Mouse (Mus musculus) hindbrain, embryonic 10.5 days (tissue): ENCODE measurements at regions not wholly inside any gene's neighbourhood (a gene's known extent, or its start where the extent isn't known, plus 50 kb on each side); places are given as distances from the start of the nearest gene placed in this dataset.

Source experiments
- DNase-seq: peaks from one replicate; pipeline ENCODE4 v3.0.0-alpha.2; 2017; ENCODE audit warnings: low spot score
- H3K27ac ChIP-seq: fragments of 300-500 bp; sonication (generic); 2 replicates; pipeline ENCODE4 v1.5.1; 2016; ENCODE audit warnings: mild to moderate bottlenecking, moderate library complexity
- H3K27me3 ChIP-seq: fragments of 300-500 bp; sonication (generic); 2 replicates; pipeline ENCODE4 v1.6.1; 2016; ENCODE audit warnings: mild to moderate bottlenecking; ENCODE audit not compliant: poor library complexity, insufficient read depth, severe bottlenecking
- H3K36me3 ChIP-seq: fragments of 300-500 bp; sonication (generic); 2 replicates; pipeline ENCODE4 v1.6.1; 2016; ENCODE audit warnings: mild to moderate bottlenecking, moderate library complexity
- H3K4me1 ChIP-seq: fragments of 300-500 bp; sonication (generic); replicated peaks from 2 replicates; pipeline ENCODE4 v1.6.1; 2016; ENCODE audit warnings: mild to moderate bottlenecking
- H3K4me3 ChIP-seq: fragments of 300-500 bp; sonication (generic); 2 replicates; pipeline ENCODE4 v1.5.1; 2016; ENCODE audit warnings: mild to moderate bottlenecking, moderate library complexity
- H3K9me3 ChIP-seq: fragments of 300-500 bp; sonication (generic); 2 replicates; pipeline ENCODE4 v1.6.1; 2016; ENCODE audit warnings: mild to moderate bottlenecking, moderate library complexity
- WGBS: fragments of 180-500 bp; shearing (Covaris S2); methylation state at CpG from one replicate; pipeline ENCODE4 v1.1.7; 2016; 5-methylcytosine and 5-hydroxymethylcytosine counted together

DNA sequence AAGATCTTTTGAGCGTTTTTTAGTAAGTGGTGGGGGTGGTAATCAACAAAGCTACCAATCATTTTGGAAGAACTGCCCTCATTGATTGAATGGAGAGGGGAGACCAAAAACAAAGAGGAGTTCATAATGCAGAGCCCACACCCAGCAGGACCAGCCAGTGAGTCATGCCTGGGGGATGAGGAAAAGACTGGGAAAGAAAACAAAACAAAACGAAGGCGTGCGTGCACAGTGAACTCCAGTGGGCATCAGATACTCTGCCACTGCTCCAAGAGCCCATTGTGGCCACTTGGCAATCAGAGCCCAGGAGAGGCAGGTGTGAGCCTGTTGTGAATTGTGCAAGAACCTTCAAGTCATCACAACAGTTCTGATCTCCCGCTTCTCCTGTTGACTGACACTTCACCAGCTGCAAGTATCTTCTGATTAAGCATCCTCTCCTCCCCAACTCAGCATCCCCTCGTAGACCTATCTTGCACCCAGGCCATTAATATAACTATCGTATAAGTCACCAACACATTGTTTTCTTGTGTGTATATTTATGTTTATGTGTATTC, 351.1 kb upstream of the Trib2 start:
- no peak for DNase-seq
- 73% methylated on average over 7 of the region's 7 CpGs for WGBS
- no peak overlapping the region for H3K27ac ChIP-seq

DNA sequence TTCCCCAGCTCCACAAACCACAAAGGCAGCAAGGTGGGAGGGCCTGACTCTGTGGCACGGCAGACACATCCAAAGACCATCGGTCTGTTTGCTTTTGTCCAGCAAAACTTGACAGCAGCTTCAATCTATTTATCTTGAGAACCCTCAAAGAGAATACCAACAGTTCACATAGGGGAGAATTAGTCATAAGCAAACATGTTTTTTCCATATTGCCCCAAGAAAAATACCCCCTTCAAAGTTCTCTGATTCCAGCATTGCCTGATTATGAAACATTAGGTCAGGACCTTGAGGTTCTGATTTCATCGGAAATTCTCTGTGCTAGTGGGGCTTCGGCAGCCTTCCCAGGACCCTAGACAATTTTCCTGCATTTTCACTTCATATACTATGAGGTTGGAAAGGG, 348.4 kb upstream of the Trib2 start:
- H3K27ac ChIP-seq, result no peak overlapping the region
- no peaks in the 10 kb centered on the region; the same call in 1 of the 2 replicates for H3K4me1 ChIP-seq
- no peak for DNase-seq
- H3K27me3 ChIP-seq, result no peaks in the 10 kb centered on the region
- H3K36me3 ChIP-seq, result no peaks in the 10 kb centered on the region
- no peaks in the 10 kb centered on the region for H3K9me3 ChIP-seq
- 81% methylated on average over 4 of the region's 4 CpGs for WGBS
- no peak overlapping the region for H3K4me3 ChIP-seq

More for the DNA sequence above, 351.1 kb upstream of the Trib2 start:
- no peaks in the 10 kb centered on the region; the same call in 1 of the 2 replicates for H3K4me1 ChIP-seq
- H3K4me3 ChIP-seq, result no peak overlapping the region
- H3K36me3 ChIP-seq, result no peaks in the 10 kb centered on the region
- H3K27me3 ChIP-seq, result no peaks in the 10 kb centered on the region
- H3K9me3 ChIP-seq, result no peaks in the 10 kb centered on the region

GRCm38 (mm10) chr12:16161947-16162346, 345.2 kb upstream of the Trib2 start:
- H3K27me3 ChIP-seq, result no peaks in the 10 kb centered on the region
- H3K9me3 ChIP-seq, result no peaks in the 10 kb centered on the region
- DNase-seq, result no peak
- 0 out of 2 replicates have a peak, but pooled peaks cover 5% of the 10 kb centered on the region for H3K4me1 ChIP-seq
- no peak overlapping the region for H3K4me3 ChIP-seq
- no peaks in the 10 kb centered on the region for H3K36me3 ChIP-seq
- no peak overlapping the region for H3K27ac ChIP-seq
- 79% methylated on average over 4 of the region's 4 CpGs for WGBS

DNA sequence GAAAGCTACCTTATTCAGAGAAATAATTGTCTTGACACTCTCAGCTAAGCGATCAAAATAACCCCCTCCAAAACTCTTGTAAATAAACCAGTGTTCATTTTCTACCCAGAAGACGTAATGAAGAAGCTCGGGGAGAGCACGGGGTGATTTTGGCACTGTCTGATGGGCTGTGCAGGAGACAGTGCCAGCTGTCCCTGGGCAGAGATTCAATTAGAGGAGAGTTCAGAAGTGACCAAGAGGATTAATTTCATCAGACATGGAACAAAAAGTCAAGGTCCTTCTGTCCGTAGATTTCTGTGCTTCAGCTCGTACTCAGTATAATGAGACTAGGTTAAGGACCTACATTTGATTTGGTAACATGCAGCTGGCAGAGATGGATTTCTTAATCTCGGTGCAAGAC, 341.2 kb upstream of the Trib2 start:
- Histone ChIP-seq H3K27me3 (no peaks in the 10 kb centered on the region), H3K27ac (no peak overlapping the region), H3K9me3 (no peaks in the 10 kb centered on the region), H3K4me1 (peaks cover 16% of the 10 kb centered on the region), H3K4me3 (no peak overlapping the region), H3K36me3 (no peaks in the 10 kb centered on the region)
- WGBS, result 90% methylated on average over 7 of the region's 7 CpGs
- no peak for DNase-seq

DNA sequence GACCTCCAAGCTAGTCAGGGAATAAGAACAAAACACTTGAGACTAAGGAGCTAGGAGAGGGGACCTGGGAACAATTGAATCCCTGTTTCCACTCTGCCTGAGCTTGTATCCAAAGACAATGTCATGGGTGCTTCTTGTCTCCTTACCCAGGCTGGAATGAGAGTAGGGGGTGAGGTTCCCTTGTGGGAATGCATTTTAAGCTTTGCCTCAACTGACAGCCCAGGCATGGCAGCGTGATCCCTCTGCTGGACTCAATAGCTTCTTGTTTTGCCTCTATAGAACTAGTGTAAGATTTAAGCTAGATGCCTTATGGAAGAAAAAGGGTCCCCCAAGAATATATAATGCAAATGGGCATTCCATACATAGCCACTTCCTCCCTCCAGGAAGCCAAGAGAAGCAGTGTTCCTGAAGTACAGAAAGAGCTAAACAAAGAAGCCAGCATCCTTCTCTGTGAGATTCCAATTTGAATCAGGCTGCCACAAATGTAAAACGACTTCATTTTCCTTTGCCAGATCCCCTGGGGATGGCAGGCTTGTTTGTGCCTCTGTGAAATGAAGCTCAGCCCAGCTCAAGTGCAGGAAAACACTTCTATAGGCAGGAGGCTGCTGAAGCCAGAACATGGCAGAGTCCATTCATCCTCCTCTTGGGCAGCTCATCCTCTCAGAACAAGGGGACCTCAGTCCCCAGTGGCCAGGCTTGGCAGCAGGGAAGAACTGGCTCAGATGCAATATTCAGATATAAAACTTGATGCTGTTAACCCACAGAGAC, 339.3 kb upstream of the Trib2 start:
- Histone ChIP-seq H3K36me3 (no peaks in the 10 kb centered on the region), H3K9me3 (no peaks in the 10 kb centered on the region), H3K27ac (peak overlapping the region; percentile 35; the same call in 1 of the 2 replicates), H3K4me3 (no peak overlapping the region), H3K4me1 (peaks cover 16% of the 10 kb centered on the region), H3K27me3 (no peaks in the 10 kb centered on the region)
- DNase-seq, result no peak
- WGBS, result 25% methylated on average over 2 of the region's 2 CpGs

- Histone ChIP-seq H3K36me3 (no peaks in the 10 kb centered on the region), H3K4me3 (no peak overlapping the region), H3K27me3 (no peaks in the 10 kb centered on the region), H3K9me3 (no peaks in the 10 kb centered on the region), H3K27ac (no peak overlapping the region), H3K4me1 (peaks cover 11% of the 10 kb centered on the region)
- 78% methylated on average over 1 of the region's 1 CpGs for WGBS
- DNase-seq, result no peak
Observed at GRCm38 (mm10) chr12:16154256-16154655, 337.5 kb upstream of the Trib2 start.

- H3K27me3 ChIP-seq, result no peaks in the 10 kb centered on the region
- 89% methylated on average over 11 of the region's 11 CpGs for WGBS
- DNase-seq, result no peak
- H3K4me3 ChIP-seq, result no peak overlapping the region
- H3K9me3 ChIP-seq, result no peaks in the 10 kb centered on the region
- no peak overlapping the region for H3K27ac ChIP-seq
- H3K4me1 ChIP-seq, result peaks cover 11% of the 10 kb centered on the region
- H3K36me3 ChIP-seq, result no peaks in the 10 kb centered on the region
Observed at GRCm38 (mm10) chr12:16152108-16152507, 335.4 kb upstream of the Trib2 start.

DNA sequence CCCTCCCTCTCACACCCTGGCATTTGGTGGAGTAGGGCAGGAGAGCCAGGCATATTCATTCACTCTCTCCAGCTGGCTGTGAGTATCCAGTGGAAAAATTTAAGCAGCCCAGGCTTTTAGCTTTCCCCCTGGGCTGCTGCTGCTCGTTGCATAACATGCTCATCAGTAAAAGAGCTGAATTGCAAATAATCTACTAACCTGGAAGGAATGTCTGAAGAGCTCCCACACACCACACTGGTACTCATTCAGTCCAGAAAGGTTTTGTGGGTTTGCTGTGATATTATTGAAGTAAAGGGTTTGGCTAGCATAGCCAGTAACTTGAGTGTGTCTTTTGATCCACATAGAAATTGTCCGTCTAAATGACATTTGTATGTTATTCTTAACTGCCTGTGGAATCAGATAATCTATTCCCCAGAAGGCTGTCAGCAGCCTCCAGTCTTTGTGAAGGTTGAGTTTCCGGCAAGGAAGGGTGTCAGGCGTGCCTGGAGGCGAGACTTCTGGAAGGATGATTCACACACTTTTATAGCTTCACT, 334.5 kb upstream of the Trib2 start:
- no peaks in the 10 kb centered on the region for H3K36me3 ChIP-seq
- no peak overlapping the region for H3K4me3 ChIP-seq
- DNase-seq, result no peak
- H3K27me3 ChIP-seq, result no peaks in the 10 kb centered on the region
- H3K4me1 ChIP-seq, result peaks cover 9% of the 10 kb centered on the region
- H3K27ac ChIP-seq, result no peak overlapping the region
- WGBS, result 67% methylated on average over 5 of the region's 5 CpGs
- H3K9me3 ChIP-seq, result no peaks in the 10 kb centered on the region

DNA sequence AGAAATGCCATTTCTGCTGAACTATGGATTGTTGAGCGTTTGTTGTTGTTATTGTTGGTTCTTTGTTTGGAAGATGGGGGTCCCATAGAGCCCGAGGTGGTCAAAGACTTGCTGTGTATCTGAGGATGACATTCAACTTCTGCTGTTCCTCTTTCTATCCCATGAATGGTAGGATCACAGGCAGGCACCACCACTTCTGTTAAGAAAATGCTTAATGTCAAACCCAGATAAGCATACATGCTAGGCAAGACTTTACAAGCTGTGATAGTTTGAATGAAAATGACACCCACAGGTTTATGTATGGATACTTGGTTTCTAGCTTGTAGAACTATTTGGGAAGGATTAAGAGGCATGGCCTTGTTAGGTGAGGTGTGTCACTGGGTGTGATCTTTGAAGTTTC, 330.2 kb upstream of the Trib2 start:
- Histone ChIP-seq H3K27me3 (no peaks in the 10 kb centered on the region), H3K36me3 (no peaks in the 10 kb centered on the region), H3K9me3 (no peaks in the 10 kb centered on the region), H3K4me3 (no peak overlapping the region), H3K27ac (no peak overlapping the region), H3K4me1 (no peaks in the 10 kb centered on the region)
- WGBS, result 76% methylated on average over 2 of the region's 2 CpGs
- DNase-seq, result no peak

DNA sequence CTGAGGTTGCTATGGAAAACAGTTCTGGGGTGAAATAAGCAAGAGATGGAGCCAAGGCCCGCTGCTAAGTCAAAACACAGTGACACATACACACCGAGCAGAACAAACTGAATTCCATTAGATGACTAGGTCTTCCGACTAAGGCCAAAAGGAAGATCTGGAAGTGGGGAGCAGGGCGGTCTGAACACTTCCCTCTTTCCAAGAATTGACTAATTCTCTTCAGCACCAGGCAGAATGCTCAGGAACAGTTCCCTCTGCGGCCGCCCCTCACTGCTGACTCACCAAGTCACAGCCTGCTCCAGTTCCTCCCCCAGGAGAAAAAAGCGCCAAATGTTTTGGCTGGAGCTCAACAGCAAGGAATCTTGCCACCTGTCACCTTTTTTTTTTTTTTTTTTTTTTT, 328.9 kb upstream of the Trib2 start:
- no peak overlapping the region for H3K27ac ChIP-seq
- H3K27me3 ChIP-seq, result no peaks in the 10 kb centered on the region
- no peaks in the 10 kb centered on the region for H3K4me1 ChIP-seq
- H3K36me3 ChIP-seq, result no peaks in the 10 kb centered on the region
- H3K4me3 ChIP-seq, result no peak overlapping the region
- WGBS, result 84% methylated on average over 7 of the region's 7 CpGs
- no peak for DNase-seq
- no peaks in the 10 kb centered on the region for H3K9me3 ChIP-seq

GRCm38 (mm10) chr12:16141193-16141592, 324.5 kb upstream of the Trib2 start:
- no peak for DNase-seq
- Histone ChIP-seq H3K36me3 (no peaks in the 10 kb centered on the region), H3K4me3 (no peak overlapping the region), H3K9me3 (no peaks in the 10 kb centered on the region), H3K27me3 (no peaks in the 10 kb centered on the region), H3K4me1 (peaks cover 5% of the 10 kb centered on the region), H3K27ac (no peak overlapping the region)
- WGBS, result 84% methylated on average over 4 of the region's 4 CpGs

- Histone ChIP-seq H3K4me1 (peaks cover 11% of the 10 kb centered on the region), H3K27ac (no peak overlapping the region), H3K4me3 (no peak overlapping the region), H3K36me3 (no peaks in the 10 kb centered on the region), H3K27me3 (no peaks in the 10 kb centered on the region), H3K9me3 (no peaks in the 10 kb centered on the region)
- WGBS, result 64% methylated on average over 5 of the region's 5 CpGs
- DNase-seq, result no peak
Observed at GRCm38 (mm10) chr12:16140511-16141110, 323.9 kb upstream of the Trib2 start.

DNA sequence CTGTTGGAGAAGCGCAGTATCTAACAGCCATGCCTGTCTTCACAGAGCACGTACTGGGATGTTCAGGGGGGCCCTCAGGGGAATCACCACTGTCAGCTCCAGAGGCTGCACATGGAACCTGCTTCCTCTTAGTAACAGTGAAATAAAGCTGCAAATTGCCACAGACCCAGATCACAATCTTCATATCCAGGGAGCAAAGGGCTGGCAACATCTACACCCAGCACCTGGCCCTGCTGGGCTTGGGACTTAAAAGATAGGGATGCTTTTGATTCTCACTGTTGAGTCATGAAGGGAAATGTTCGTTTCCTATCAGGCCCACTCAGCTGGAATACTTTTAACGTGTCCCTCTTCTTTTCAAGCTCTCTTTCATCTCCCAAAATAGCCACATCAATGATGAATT, 322.4 kb upstream of the Trib2 start:
- H3K27me3 ChIP-seq, result no peaks in the 10 kb centered on the region
- WGBS, result 69% methylated on average over 4 of the region's 4 CpGs
- H3K36me3 ChIP-seq, result no peaks in the 10 kb centered on the region
- H3K9me3 ChIP-seq, result no peaks in the 10 kb centered on the region
- H3K4me1 ChIP-seq, result peaks cover 12% of the 10 kb centered on the region
- no peak for DNase-seq
- H3K27ac ChIP-seq, result no peak overlapping the region
- H3K4me3 ChIP-seq, result no peak overlapping the region
